Comparison of ENCODE assay signal across 30 mouse cellular contexts in the genomic region with DNA sequence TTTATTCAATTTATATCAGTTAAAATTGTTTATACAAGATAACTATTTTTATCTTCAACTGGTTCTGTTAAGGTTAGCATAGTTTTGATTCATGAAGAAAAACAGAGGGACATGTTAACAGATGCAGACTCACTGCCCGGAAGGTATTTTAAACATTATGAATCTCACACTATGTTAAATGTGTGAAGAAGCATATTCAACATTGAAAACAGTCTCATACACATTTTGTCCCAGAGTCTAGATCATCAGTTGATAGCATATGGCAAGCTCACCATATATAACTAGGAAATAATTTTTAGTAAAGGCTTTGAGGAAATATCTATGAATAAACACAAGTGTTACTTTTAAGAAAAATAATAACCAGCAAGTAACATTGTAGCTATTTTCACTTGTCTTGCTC.
"Had no signal": no experiment of that assay in that cellular context is flagged by ENCODE, and none has a peak within 500 bp of the region (broad histone marks: within the 10 kb centered on the region; RNA-seq: fewer than 3 reads in every experiment).

No protein-coding gene starts in this region.

- H3K4me3 ChIP-seq: embryonic facial prominence, embryonic 10.5 days; embryonic facial prominence, embryonic 12.5 days; embryonic facial prominence, embryonic 13.5 days; embryonic facial prominence, embryonic 15.5 days; erythroblast, embryonic 14.5 days; forebrain, embryonic 10.5 days; forebrain, embryonic 12.5 days; forebrain, embryonic 13.5 days; forebrain, embryonic 15.5 days; gastrocnemius, adult 2 months; heart, adult 2 months; heart, embryonic 10.5 days had no signal

- H3K27ac ChIP-seq: embryonic facial prominence, embryonic 10.5 days; embryonic facial prominence, embryonic 12.5 days; embryonic facial prominence, embryonic 13.5 days; embryonic facial prominence, embryonic 15.5 days; forebrain, embryonic 10.5 days; forebrain, embryonic 12.5 days; forebrain, embryonic 13.5 days; forebrain, embryonic 15.5 days; gastrocnemius, adult 2 months; heart, adult 2 months; heart, embryonic 10.5 days had no signal

- DNase-seq: cerebellum, adult 2 months; cerebellum, adult 8-10 months; cerebellum, adult 9-10 months; cerebellum, adult 9-11 months; cerebellum, postnatal 10 days; cerebellum, postnatal 14 days; cerebellum, postnatal 25 days; cerebellum, postnatal 36 days; embryo, embryonic 11 days; forebrain, postnatal 0 days; gastrocnemius, adult 2 months; gastrocnemius, postnatal 10 days; gastrocnemius, postnatal 14 days; gastrocnemius, postnatal 25 days; gastrocnemius, postnatal 36 days; heart, adult 11 months; heart, adult 18-20 months; heart, adult 2 months had no signal

- ATAC-seq: forebrain, embryonic 13.5 days; forebrain, embryonic 14.5 days; forebrain, embryonic 15.5 days; forebrain, embryonic 16.5 days; forebrain, postnatal 0 days had no signal
